Mouse (Mus musculus) heart, embryonic 11.5 days (tissue): ENCODE measurements around the gene Ltbr. TPM values are rescaled to one million over a fixed set of nuclear protein-coding genes. Genes with fewer than 3 reads are reported as not detected.

Experiments used
- ATAC-seq: fragments of 200-750 bp; cut with Nextera tagmentation; replicated peaks from 2 replicates; pipeline ENCODE4 v1.8.0; 2017; ENCODE audit warnings: moderate library complexity; ENCODE audit not compliant: insufficient number of reproducible peaks, low FRiP score, low TSS enrichment
- H3K27ac ChIP-seq: fragments of 300-500 bp; sonication (generic); 2 replicates; pipeline ENCODE4 v1.5.1; 2014; ENCODE audit warnings: mild to moderate bottlenecking, low read depth, low read length
- H3K27me3 ChIP-seq: fragments of 300-500 bp; sonication (generic); 2 replicates; pipeline ENCODE4 v1.6.1; 2014; ENCODE audit warnings: mild to moderate bottlenecking, low read length, mixed read lengths; ENCODE audit not compliant: control insufficient read depth, insufficient read depth
- H3K36me3 ChIP-seq: fragments of 300-500 bp; sonication (generic); 2 replicates; pipeline ENCODE4 v1.6.1; 2014; ENCODE audit warnings: mild to moderate bottlenecking, low read length, moderate library complexity, mixed read lengths; ENCODE audit not compliant: control insufficient read depth, insufficient read depth
- H3K4me1 ChIP-seq: fragments of 300-500 bp; sonication (generic); 2 replicates; pipeline ENCODE4 v1.6.1; 2014; ENCODE audit warnings: low read length; ENCODE audit not compliant: control insufficient read depth, insufficient read depth
- H3K4me2 ChIP-seq: fragments of 300-500 bp; sonication (generic); 2 replicates; pipeline ENCODE4 v1.6.1; 2014; ENCODE audit warnings: mild to moderate bottlenecking, moderate library complexity
- H3K4me3 ChIP-seq: fragments of 300-500 bp; sonication (generic); 2 replicates; pipeline ENCODE4 v1.5.1; 2014; ENCODE audit warnings: low read depth, low read length
- H3K9ac ChIP-seq: fragments of 300-500 bp; sonication (generic); 2 replicates; pipeline ENCODE4 v1.6.1; 2014; ENCODE audit warnings: mild to moderate bottlenecking, low read depth, low read length, moderate library complexity
- H3K9me3 ChIP-seq: fragments of 300-500 bp; sonication (generic); replicated peaks from 2 replicates; pipeline ENCODE4 v1.6.1; 2016; ENCODE audit warnings: low read length; ENCODE audit not compliant: control insufficient read depth
- WGBS: fragments of 180-500 bp; shearing (Covaris S2); extraction: QIAGEN DNeasy Blood & Tissue Kit; methylation state at CpG from one replicate; pipeline ENCODE4 v1.1.7; 2014; ENCODE audit not compliant: insufficient replicate concordance; 5-methylcytosine and 5-hydroxymethylcytosine counted together
- polyA plus RNA-seq: library from polyadenylated mRNA; unstranded; fragments of >200 nt; fragmentation: Nextera tagmentation; extraction: Ambion mirVana; gene quantifications from 2 replicates; pipeline ENCODE4 v1.2.1, GENCODE M21; 2014

Gene Ltbr
- polyA plus RNA-seq, 1 experiment from 2014 or later: 35.0 TPM

- Histone ChIP-seq H3K36me3 (no peaks in the 10 kb centered on the region), H3K9me3 (no peaks in the 10 kb centered on the region), H3K4me2 (peak overlapping the region; percentile 1; the same call in 1 of the 2 replicates), H3K27me3 (peaks cover 46% of the 10 kb centered on the region), H3K4me3 (no peak overlapping the region), H3K9ac (no peak overlapping the region), H3K4me1 (peaks cover 12% of the 10 kb centered on the region), H3K27ac (no peak overlapping the region)
- 11% methylated on average over 26 of the region's 26 CpGs for WGBS
- no peak for ATAC-seq
Measured at GRCm38 (mm10) chr6:125321114-125321855, 7.6 kb upstream of the Ltbr start.

GRCm38 (mm10) chr6:125320323-125320722, 6.6 kb upstream of the Ltbr start, which contains the start of gene Scnn1a:
TSS of gene Scnn1a (plus strand) at chr6:125320659.
- Histone ChIP-seq H3K36me3 (no peaks in the 10 kb centered on the region), H3K4me2 (peak within 1 kb of the TSS; percentile 1; the same call in 1 of the 2 replicates), H3K27me3 (peaks cover 46% of the 10 kb centered on the region), H3K27ac (no peak within 1 kb of the TSS), H3K9me3 (no peaks in the 10 kb centered on the region), H3K9ac (no peak within 1 kb of the TSS), H3K4me3 (no peak within 1 kb of the TSS), H3K4me1 (peaks cover 9% of the 10 kb centered on the region)
- WGBS: 89% methylated on average over 1 of the region's 1 CpGs
- no peak for ATAC-seq

GRCm38 (mm10) chr6:125319919-125320296, 6.2 kb upstream of the Ltbr start:
- H3K4me1 ChIP-seq: peaks cover 7% of the 10 kb centered on the region; the same call in 1 of the 2 replicates
- no peak overlapping the region for H3K4me3 ChIP-seq
- H3K27ac ChIP-seq: no peak overlapping the region
- peaks cover 44% of the 10 kb centered on the region for H3K27me3 ChIP-seq
- no peak for ATAC-seq
- H3K9ac ChIP-seq: no peak overlapping the region
- H3K4me2 ChIP-seq: no peak overlapping the region
- no peaks in the 10 kb centered on the region for H3K9me3 ChIP-seq
- no peaks in the 10 kb centered on the region for H3K36me3 ChIP-seq

GRCm38 (mm10) chr6:125318981-125319918, 5.6 kb upstream of the Ltbr start:
- Histone ChIP-seq H3K9ac (no peak overlapping the region), H3K27ac (no peak overlapping the region), H3K9me3 (no peaks in the 10 kb centered on the region), H3K4me2 (no peak overlapping the region), H3K4me1 (peaks cover 8% of the 10 kb centered on the region), H3K27me3 (peaks cover 44% of the 10 kb centered on the region), H3K4me3 (no peak overlapping the region), H3K36me3 (no peaks in the 10 kb centered on the region)
- WGBS: 58% methylated on average over 15 of the region's 15 CpGs
- no peak for ATAC-seq

GRCm38 (mm10) chr6:125317077-125317476, 3.4 kb upstream of the Ltbr start:
- WGBS: 50% methylated on average over 7 of the region's 7 CpGs
- H3K9ac ChIP-seq: no peak overlapping the region
- no peaks in the 10 kb centered on the region for H3K9me3 ChIP-seq
- peaks cover 27% of the 10 kb centered on the region for H3K27me3 ChIP-seq
- no peak overlapping the region for H3K27ac ChIP-seq
- peaks cover 22% of the 10 kb centered on the region for H3K4me1 ChIP-seq
- no peak overlapping the region for H3K4me2 ChIP-seq
- no peaks in the 10 kb centered on the region for H3K36me3 ChIP-seq
- no peak overlapping the region for H3K4me3 ChIP-seq
- ATAC-seq: no peak

GRCm38 (mm10) chr6:125314746-125315145, 1.1 kb upstream of the Ltbr start:
- Histone ChIP-seq H3K9ac (no peak overlapping the region), H3K9me3 (no peaks in the 10 kb centered on the region), H3K4me2 (no peak overlapping the region), H3K4me3 (no peak overlapping the region), H3K27me3 (peaks cover 4% of the 10 kb centered on the region), H3K27ac (no peak overlapping the region), H3K36me3 (0 out of 2 replicates have a peak, but pooled peaks cover 2% of the 10 kb centered on the region), H3K4me1 (peaks cover 21% of the 10 kb centered on the region)
- WGBS: 74% methylated on average over 6 of the region's 6 CpGs
- ATAC-seq: no peak

GRCm38 (mm10) chr6:125314231-125314563, 512 bp upstream of the Ltbr start:
- peak; percentile 14; the same call in 1 of the 2 replicates for ATAC-seq
- no peaks in the 10 kb centered on the region for H3K9me3 ChIP-seq
- no peaks in the 10 kb centered on the region; the same call in 1 of the 2 replicates for H3K27me3 ChIP-seq
- H3K4me1 ChIP-seq: peaks cover 24% of the 10 kb centered on the region
- 0 out of 2 replicates have a peak, but pooled peaks cover 2% of the 10 kb centered on the region for H3K36me3 ChIP-seq
- H3K9ac ChIP-seq: peak overlapping the region; percentile 88
- WGBS: 48% methylated on average over 7 of the region's 7 CpGs
- H3K4me2 ChIP-seq: peak overlapping the region; percentile 78
- peak overlapping the region; percentile 32; the same call in 1 of the 2 replicates for H3K27ac ChIP-seq
- peak overlapping the region; percentile 47 for H3K4me3 ChIP-seq

GRCm38 (mm10) chr6:125312581-125313355, 917 bp downstream of the Ltbr start:
- H3K27me3 ChIP-seq: no peaks in the 10 kb centered on the region
- 52% methylated on average over 22 of the region's 22 CpGs for WGBS
- H3K9ac ChIP-seq: peak overlapping the region; percentile 88
- 0 out of 2 replicates have a peak, but pooled peaks cover 2% of the 10 kb centered on the region for H3K36me3 ChIP-seq
- peaks cover 25% of the 10 kb centered on the region for H3K4me1 ChIP-seq
- H3K4me3 ChIP-seq: peak overlapping the region; percentile 47
- H3K4me2 ChIP-seq: peak overlapping the region; percentile 78
- H3K9me3 ChIP-seq: no peaks in the 10 kb centered on the region
- H3K27ac ChIP-seq: peak overlapping the region; percentile 32
- no peak for ATAC-seq
